Mouse (Mus musculus) cerebellum, adult 8-10 months (tissue): ENCODE data around the gene Agbl4.

Source experiments
- DNase-seq: peaks from one replicate; pipeline ENCODE4 v3.0.0; 2022

Gene Agbl4

DNA sequence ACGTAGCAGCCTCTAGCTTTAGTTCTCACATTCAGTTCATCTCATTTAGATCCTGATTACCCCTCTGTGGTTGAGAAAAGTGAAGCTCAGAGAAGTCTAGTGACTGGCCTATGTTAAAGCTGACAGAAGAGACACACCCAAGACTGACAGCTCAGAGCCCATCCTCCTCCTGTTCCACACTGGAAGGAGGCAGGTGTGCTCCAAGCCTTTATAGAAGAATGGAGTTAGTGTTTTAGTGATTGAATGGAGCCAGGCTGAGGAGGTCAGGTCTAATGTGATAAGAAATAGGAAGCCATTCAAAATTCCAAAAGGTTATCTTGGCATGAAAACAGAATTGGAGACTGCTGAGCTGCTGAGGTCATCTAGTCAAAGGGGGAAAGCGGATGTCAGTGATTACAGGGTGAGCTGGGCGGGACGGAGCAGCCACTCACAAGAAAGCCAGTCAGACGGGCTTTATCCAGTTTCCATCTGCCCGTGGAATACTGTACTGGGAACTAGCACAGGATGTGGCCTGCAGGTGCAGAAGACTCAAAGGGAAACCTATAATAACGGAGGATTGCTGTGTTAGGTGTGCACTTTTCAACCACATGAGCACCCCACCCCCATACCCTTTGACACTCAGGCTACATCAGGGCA lies 1053.9 kb downstream of the Agbl4 start:
- no peak for DNase-seq

DNA sequence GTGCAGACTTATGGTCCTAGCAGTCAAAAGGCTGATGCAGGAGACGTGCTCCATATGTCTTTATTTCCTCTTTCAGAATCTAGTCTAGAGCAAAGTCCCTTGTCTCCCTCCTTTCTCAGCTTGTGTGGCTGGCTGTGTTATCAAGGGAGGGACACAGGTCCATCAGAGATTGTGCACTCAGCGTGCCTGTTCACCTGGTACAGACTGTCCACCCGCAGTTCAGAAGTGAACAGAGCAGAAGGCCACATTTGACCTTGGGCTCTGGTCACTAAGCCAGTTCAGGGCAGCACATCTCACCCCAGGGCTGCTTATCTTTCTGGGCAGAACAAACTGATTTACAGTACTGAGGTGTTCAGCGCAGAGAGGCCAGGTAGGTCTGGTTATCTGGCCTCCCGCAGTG lies 1054.7 kb downstream of the Agbl4 start:
- no peak for DNase-seq

DNA sequence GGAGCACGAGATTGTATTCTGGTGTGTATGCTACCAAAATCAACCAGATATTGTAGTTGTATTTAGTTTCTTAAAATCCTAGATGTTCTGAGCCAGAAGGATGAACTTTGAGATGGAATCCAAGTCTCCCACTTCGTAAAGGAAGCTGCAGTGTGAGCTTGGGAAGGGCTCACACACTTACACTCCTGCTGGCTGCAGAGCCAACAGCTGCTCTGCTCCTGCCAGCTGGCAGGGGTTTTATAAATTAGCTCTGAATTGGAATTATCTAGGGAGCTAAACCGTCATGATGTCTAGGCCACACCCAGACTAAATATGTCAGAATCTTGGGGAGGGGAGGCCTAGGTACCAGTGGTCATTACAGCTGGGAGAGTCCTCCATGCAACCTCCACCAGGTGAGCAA lies 1055.8 kb downstream of the Agbl4 start:
- no peak for DNase-seq

DNA sequence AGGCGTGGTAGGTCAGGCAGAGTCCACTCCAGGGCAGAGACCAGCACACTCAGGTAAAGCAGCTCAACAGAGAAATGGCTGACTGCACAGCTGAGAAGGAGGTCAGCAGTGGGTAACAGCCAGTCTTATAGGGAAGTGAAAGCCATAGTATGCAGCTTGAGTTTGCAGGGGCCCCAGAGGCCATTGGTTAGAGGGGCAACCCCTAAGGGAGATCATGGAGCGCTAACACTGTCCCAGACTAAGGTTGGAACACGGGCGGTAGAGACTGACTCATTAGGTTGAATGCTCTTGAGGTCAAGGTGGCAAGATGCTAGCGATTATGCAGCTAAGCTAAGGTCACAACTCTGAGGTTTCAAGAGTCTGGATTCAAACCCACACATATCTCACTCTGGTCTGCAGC lies 1058.2 kb downstream of the Agbl4 start:
- DNase-seq, result no peak

GRCm38 (mm10) chr4:111457568-111457967 lies 1060.1 kb downstream of the Agbl4 start:
- DNase-seq, result no peak

DNA sequence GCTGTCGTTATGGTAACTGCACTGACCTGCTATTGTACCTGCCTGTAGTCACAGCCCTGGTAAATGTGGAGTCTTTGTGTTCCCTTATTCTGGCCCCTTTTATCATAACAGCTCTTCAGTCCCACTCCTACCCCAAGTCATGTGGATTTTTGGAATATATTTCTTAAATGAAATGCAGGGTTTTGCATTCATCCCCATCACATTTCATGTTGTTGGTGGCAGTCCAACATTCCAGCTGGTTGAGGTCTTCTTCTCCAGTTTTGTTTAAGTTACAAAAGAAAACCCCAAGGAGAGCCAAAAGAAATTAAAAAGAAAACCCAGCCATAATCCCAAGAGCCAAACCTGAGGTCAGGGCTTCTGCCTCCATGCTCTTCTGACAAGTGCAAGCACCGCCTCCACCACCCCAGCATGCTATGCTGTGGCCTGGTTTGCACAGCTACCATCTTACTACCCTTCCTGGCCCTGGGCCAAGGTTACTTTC lies 1069.9 kb downstream of the Agbl4 start:
- DNase-seq, result no peak

DNA sequence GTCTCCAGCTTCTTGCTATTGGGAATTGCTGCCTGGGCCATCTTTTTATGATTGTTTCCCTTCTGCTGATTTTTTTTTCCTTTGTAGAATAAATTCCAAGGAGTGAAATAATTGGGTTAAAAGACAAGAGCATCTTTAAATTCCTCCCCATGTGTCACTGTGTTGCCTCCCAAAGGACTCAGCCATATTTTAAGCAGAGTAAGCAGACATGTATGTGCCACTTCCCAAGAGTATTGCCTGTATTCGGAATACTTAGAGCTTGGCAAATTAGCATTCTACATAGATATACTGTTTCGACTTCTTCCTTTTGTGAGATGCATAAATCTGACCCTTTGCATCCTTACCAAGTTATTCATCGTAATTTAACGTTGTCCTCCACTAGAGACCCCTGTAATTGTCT lies 1070.3 kb downstream of the Agbl4 start:
- no peak for DNase-seq

DNA sequence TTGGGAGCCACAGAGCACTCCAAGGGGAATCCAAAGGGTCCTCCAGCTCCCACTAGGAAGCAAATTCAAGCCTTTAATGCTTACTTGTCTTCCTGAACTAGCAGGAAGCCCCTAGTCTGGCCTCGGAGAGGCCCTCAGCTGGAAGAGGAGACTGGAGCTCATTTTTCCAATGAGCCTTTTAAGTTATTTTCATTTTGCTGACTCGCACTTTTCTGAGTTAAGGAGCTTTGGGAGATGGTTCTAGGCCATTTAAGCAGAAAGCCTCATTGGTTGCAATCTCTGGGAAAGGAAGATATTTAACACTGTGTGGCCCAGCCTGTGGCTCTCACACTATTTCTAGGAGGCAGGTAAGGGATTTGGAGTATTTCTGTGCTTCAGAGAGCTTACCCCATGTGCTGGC lies 1072.4 kb downstream of the Agbl4 start:
- no peak for DNase-seq

DNA sequence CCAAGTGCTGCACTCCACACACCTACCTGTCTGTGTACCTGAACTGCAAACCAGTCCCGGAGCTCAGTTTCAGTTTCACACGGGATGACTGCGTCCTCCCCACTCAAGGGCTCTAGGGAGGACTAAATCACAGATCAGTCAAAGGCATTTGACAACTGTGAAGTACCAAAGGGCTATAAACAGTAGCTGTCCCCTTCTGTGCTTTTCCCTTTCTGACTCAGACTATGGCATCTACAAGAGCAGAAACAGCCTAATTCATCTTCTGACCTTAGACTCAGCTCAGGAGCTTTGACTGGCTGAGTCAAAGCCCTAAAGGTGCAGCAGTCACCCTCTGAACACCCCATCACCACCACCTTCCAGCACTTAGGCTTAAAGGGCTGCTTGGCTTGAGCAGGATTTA lies 1074.3 kb downstream of the Agbl4 start:
- no peak for DNase-seq

- DNase-seq, result no peak
These were observed 1075.0 kb downstream of the Agbl4 start for GRCm38 (mm10) chr4:111472511-111472910.

DNA sequence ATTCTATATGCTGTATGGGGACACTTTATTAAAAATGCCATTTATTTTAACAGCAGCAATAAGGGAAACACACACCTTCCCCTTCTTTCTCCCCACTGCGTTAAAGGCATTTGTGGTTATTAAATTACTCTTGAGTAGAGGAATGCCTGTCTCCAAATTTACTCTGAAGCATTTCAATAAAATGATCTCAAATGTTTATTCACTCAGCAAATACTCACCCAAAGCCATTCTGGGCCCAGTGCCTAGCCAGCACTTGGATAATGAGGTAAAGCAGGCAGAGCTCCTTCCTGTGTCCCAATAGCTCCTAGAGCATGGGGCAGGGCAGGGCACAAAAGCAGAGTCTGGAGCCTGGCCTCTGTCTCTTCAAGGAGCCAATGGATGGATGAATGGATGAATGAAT lies 1075.6 kb downstream of the Agbl4 start:
- DNase-seq, result no peak

GRCm38 (mm10) chr4:111475374-111475971 lies 1078.0 kb downstream of the Agbl4 start:
- no peak for DNase-seq

- DNase-seq, result no peak
These were observed 1080.0 kb downstream of the Agbl4 start for GRCm38 (mm10) chr4:111477507-111477906.

DNA sequence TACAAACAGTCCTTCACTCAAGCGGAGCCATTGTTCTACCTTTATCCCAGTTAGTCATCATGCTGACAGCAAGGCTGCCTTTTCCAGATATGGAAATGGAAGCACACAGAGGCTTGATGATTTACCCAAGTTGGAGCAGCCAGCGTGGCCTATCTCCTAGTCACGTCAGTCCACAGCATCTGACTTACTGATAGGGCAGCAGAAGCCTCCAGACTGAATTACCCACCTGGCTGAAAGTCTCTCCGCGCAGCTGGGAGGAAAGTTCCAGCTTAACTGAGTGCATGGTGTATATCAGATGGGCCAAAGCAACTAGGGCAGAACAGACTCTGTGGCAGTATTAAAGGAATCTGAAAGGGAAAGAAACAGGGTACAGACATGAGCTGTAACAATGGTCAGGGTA lies 1086.0 kb downstream of the Agbl4 start:
- no peak for DNase-seq

DNA sequence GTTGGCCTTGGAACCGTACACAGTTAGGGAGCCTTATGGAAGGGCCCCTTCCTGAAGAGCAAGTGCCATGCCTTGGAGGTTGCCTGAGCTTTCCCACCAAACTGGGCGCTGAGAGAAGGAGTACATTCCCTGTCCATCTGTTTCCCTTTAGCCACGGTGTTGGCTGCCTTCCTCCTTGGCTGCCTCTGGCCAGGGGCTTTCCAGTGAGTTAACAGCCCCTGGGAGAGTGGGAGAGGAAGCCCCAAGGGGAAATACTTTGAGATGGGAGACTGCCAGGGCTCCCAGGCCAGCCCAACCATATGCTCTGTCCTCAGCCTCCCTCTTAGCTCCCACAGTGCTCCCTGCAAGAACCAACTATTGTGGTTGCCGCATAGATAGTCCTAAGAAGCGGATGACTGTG lies 1087.7 kb downstream of the Agbl4 start:
- no peak for DNase-seq

DNA sequence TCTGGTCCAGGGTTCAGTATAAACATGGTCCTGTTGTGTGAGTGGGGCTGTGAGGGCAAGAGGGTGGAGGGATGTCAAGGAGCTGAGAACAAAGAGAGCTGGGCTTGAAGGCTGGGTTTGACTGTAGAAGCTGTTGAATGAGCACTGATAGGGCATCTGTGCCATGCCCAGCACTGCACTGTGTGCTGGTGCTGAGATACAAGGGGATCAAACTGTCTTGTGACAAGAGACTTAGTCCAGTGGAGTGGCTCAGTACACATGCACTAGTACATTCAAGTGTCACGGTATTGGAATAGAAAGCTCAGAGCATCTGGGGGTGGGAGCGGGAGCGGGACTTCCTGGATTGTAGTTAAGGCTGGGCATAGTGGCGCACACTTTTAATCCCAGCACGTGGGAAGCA lies 1088.7 kb downstream of the Agbl4 start:
- no peak for DNase-seq

DNA sequence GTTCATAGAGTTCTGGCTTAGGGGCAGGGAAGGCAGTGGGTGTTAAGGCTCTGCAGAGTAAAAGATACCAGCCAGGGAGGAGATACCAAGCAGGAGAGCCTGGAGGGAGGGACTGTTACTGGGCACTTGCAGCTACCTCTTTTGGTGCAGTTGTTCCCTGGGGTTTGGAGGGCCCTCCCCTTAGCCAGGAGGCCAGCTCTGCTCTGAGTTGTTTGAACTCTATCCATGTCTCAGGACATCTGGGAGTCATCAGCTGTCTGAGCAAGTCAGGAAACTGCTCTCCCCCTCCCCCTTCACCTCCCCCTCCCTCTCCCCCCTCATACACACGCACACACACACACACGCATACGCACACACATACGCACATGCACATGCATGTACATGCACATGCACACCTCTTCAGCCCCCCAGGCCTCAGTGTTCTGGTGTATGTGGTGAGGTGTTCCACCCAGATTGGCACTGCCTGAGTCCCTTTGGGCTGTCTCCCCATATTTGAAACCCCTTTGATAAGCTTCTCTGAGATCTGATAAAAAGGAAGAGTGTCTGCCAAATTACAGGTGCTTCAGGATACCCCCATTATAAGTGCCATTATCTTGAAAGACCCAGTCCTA lies 1089.9 kb downstream of the Agbl4 start:
- DNase-seq, result no peak

DNA sequence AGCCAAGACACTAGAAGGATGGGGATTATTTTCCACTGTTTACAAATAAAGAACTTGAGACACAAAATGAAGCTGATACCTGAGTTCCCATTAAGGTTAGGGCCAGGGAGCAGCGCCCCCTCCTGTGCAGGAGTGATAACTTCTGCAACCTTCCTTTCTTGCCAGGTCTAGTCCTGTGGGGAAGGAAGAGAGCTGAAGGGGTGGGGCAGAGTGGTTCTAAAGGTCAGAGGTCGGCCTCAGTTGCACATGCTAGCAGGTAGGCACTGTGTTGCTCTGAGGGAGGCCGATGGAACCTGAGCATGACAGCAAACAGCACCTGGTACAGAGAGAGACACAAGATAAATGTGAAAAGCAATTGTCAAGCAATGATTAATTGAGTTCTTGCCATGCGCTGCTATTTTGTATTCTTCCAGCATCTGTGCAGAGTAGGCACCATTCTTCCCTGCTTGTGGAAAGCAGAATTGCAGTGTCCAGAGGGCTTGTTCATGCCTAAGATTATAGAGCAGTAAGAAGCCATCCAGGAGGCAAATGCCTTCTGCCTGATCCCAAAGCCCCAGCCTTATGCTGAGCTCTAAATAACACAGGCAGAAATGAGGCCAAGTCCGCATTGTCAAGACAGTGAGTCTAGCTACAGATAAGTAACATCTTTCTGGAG lies 1096.4 kb downstream of the Agbl4 start:
- no peak for DNase-seq

DNA sequence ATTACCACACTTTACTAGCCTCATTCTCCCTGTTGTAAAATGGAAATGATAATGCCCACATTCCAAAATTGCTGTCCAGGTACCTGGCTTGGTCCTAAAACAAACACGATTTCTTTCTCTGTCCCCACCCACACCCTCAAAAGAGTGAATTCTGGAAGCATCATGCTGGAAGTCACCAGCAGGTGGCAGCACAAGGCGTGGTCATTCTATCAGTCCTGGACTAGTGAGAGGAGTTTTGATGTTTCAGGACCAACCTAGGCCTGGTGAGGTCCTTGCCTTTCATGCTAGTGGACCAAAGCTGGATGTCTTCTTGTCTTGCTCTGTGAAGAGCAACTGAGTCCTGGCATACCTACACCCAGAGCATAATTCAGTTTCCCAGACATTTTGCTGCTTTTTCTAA lies 1098.5 kb downstream of the Agbl4 start:
- peak; percentile 20 for DNase-seq

GRCm38 (mm10) chr4:111498751-111499150 lies 1101.3 kb downstream of the Agbl4 start:
- DNase-seq, result no peak

DNA sequence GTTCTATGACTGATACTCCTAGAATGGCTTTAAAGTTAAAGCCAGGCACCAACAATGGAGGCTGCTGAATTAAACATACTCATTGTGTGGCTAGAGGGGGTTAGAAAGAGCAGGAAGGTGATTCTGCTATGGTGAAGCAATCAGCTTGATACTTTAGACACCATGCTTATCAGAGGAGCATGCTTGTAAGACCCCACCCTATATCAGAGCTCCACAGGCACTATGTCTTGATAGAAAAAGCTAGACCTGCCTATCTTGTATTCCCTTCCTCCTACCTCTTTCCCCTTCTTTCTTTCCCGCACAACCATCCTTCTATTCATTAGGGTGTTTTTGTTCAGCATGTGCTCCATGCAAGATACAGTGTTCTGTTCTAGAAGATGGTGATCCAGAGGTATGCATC lies 1104.0 kb downstream of the Agbl4 start:
- no peak for DNase-seq

DNA sequence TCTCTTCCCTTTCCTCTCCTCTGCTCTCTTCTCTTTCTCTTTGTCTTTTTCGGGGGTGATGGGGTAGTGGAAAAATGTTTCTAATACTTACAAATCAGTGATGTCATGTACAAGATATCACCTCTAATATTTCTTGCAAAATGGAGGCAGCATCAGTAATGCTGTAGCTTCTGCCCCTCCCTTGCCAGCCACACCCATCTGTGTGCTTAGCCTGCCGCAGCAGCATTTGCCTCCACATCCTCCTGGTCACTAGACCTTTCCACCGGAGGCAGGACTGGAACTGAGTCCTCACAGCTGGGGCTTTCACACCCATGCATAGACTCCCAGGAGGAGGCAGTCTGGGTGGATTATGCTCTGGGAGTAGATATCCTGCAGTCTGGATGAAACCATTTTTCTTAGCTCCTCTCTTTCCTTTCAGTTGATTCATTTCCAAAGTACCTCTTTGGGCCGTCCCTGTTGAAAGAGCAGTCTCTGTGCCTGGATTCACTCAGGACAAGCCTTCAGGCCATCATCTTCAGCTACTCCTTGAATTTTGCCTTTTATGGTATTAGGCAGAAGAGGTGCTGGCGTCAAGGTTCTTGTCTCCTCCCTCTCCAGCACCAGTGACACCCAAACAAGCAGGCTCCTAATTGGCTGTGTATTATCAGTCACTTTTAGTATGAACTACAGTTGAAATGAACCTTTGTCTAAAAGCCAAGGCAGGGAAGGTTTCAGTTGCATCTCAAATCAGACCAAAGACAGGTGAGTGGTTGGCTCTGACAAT lies 1105.7 kb downstream of the Agbl4 start:
- DNase-seq, result no peak

DNA sequence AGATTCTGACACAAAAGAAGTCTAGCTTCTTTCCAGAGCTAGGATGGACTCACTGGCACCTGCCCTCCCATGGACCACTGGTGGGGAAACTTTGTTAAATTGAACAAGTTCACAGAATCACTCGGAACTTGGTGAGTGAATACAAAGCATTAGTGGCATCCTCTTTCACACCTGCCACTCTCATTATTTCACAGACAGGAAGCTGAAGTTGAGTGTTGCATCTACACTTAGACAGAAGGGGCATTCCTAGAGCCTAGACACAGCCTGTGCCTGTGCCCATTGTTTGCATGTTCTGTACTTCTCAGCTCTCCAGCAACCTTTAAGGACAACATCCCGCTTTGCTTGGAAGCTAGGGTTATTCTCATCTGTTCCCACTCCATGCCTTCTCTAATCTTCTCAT lies 1107.5 kb downstream of the Agbl4 start:
- no peak for DNase-seq
